Mouse (Mus musculus) MEL (cell line): ENCODE measurements around the gene Rtl4. TPM values are rescaled to one million over a fixed set of nuclear protein-coding genes. Genes with fewer than 3 reads are reported as not detected.

ENCODE experiments used
- DNase-seq: peaks from one replicate; pipeline ENCODE4 v3.0.0; 2011; ENCODE audit warnings: low read depth, low spot score
- H3K27ac ChIP-seq: 2 replicates; pipeline ENCODE4 v1.5.1; 2012; ENCODE audit warnings: low read depth, mild to moderate bottlenecking, control low read depth, low read length, moderate library complexity; ENCODE audit not compliant: control insufficient read depth
- H3K27me3 ChIP-seq, 2 experiments: fragments of 150-350 bp in 1 of 2; sonication (generic) in 1 of 2; 2 replicates each; pipeline ENCODE4 v1.6.1; 2012; ENCODE audit warnings: low read length in 2 of 2, mild to moderate bottlenecking in 2 of 2, improper control_type of control experiment in 1 of 2, moderate library complexity in 1 of 2; ENCODE audit not compliant: insufficient read depth in 2 of 2, control insufficient read depth in 1 of 2
- H3K36me3 ChIP-seq, 2 experiments: 2 replicates each; pipeline ENCODE4 v1.6.1; 2012 to 2014; ENCODE audit warnings: low read length in 2 of 2, improper control_type of control experiment in 1 of 2, inconsistent platforms in 1 of 2, mild to moderate bottlenecking in 1 of 2; ENCODE audit not compliant: insufficient read depth in 2 of 2, control insufficient read depth in 1 of 2
- H3K4me1 ChIP-seq, 2 experiments: fragments of 150-350 bp in 1 of 2; sonication (generic) in 1 of 2; 2 replicates each; pipeline ENCODE4 v1.6.1; 2012; ENCODE audit warnings: low read length in 2 of 2, improper control_type of control experiment in 1 of 2, mild to moderate bottlenecking in 1 of 2; ENCODE audit not compliant: insufficient read depth in 2 of 2, control insufficient read depth in 1 of 2
- H3K4me3 ChIP-seq, 2 experiments: fragments of 150-350 bp in 1 of 2; sonication (generic) in 1 of 2; 2 replicates each; pipeline ENCODE4 v1.5.1; 2012; ENCODE audit warnings: low read depth in 2 of 2, low read length in 2 of 2, mild to moderate bottlenecking in 2 of 2, moderate library complexity in 2 of 2, control low read depth in 1 of 2, improper control_type of control experiment in 1 of 2; ENCODE audit not compliant: control insufficient read depth in 1 of 2, insufficient read depth in 1 of 2
- H3K79me2 ChIP-seq: 2 replicates; pipeline ENCODE4 v1.6.1; 2012; ENCODE audit warnings: mild to moderate bottlenecking, low read length, moderate library complexity; ENCODE audit not compliant: control insufficient read depth, poor library complexity, insufficient read depth
- H3K9ac ChIP-seq: 2 replicates; pipeline ENCODE4 v1.6.1; 2012; ENCODE audit warnings: low read depth, mild to moderate bottlenecking, control low read depth, low read length, moderate library complexity; ENCODE audit not compliant: control insufficient read depth, poor library complexity, severe bottlenecking
- H3K9me3 ChIP-seq: fragments of 150-350 bp; sonication (generic); replicated peaks from 2 replicates; pipeline ENCODE4 v1.6.1; 2012; ENCODE audit warnings: mild to moderate bottlenecking, low read length, improper control_type of control experiment, moderate library complexity; ENCODE audit not compliant: insufficient read depth
- CHD1 ChIP-seq: IDR thresholded peaks from 2 replicates; pipeline ENCODE4 v1.6.1; 2012; ENCODE audit warnings: low read depth, mild to moderate bottlenecking, inconsistent platforms, low read length, improper control_type of control experiment
- CHD2 ChIP-seq: IDR thresholded peaks from 2 replicates; pipeline ENCODE4 v1.6.1; 2011; ENCODE audit warnings: low read length, improper control_type of control experiment
- ELF1 ChIP-seq: IDR thresholded peaks from 2 replicates; pipeline ENCODE4 v1.6.1; 2014; ENCODE audit warnings: low read depth, mild to moderate bottlenecking, inconsistent platforms, low read length, improper control_type of control experiment, moderate library complexity
- ETS1 ChIP-seq: IDR thresholded peaks from 2 replicates; pipeline ENCODE4 v1.6.1; 2012; ENCODE audit warnings: low read depth, mild to moderate bottlenecking, inconsistent platforms, low read length, improper control_type of control experiment, moderate library complexity
- HCFC1 ChIP-seq: IDR thresholded peaks from 2 replicates; pipeline ENCODE4 v1.6.1; 2012; ENCODE audit warnings: low read depth, mild to moderate bottlenecking, inconsistent platforms, low read length, improper control_type of control experiment, moderate library complexity
- JUND ChIP-seq: IDR thresholded peaks from 2 replicates; pipeline ENCODE4 v1.6.1; 2011; ENCODE audit warnings: low read depth, mild to moderate bottlenecking, improper control_type of control experiment, low read length
- KAT2A ChIP-seq: conservative IDR thresholded peaks from 2 replicates; pipeline ENCODE4 v1.6.1; 2012; ENCODE audit warnings: low read depth, low read length, improper control_type of control experiment, inconsistent platforms
- MAFK ChIP-seq: IDR thresholded peaks from 2 replicates; pipeline ENCODE4 v1.6.1; 2011; ENCODE audit warnings: low read depth, mild to moderate bottlenecking, low read length, improper control_type of control experiment, borderline replicate concordance
- MEF2A ChIP-seq: IDR thresholded peaks from 2 replicates; pipeline ENCODE4 v1.6.1; 2014; ENCODE audit warnings: low read depth, mild to moderate bottlenecking, inconsistent platforms, low read length, improper control_type of control experiment; ENCODE audit not compliant: poor library complexity, insufficient replicate concordance, severe bottlenecking; ENCODE audit errors: extremely low read depth
- MXI1 ChIP-seq: IDR thresholded peaks from 2 replicates; pipeline ENCODE4 v1.6.1; 2011; ENCODE audit warnings: mild to moderate bottlenecking, low read depth, low read length, improper control_type of control experiment
- MYB ChIP-seq: IDR thresholded peaks from 2 replicates; pipeline ENCODE4 v1.6.1; 2011; ENCODE audit warnings: mild to moderate bottlenecking, low read depth, low read length, improper control_type of control experiment
- MYC ChIP-seq: IDR thresholded peaks from 2 replicates; pipeline ENCODE4 v1.6.1; 2011; ENCODE audit warnings: low read depth, mild to moderate bottlenecking, low read length, improper control_type of control experiment, moderate library complexity
- POLR2A ChIP-seq, 2 experiments: IDR thresholded peaks; 2 replicates each; pipeline ENCODE4 v1.6.1; 2011 to 2012; ENCODE audit warnings: low read length in 2 of 2, mild to moderate bottlenecking in 2 of 2, control low read depth in 1 of 2, improper control_type of control experiment in 1 of 2, low read depth in 1 of 2, moderate library complexity in 1 of 2; ENCODE audit not compliant: control insufficient read depth in 1 of 2, insufficient read depth in 1 of 2, poor library complexity in 1 of 2
- POLR2AphosphoS5 ChIP-seq: IDR thresholded peaks from 2 replicates; pipeline ENCODE4 v1.6.1; 2012; ENCODE audit warnings: low read depth, borderline replicate concordance, mild to moderate bottlenecking, inconsistent platforms, low read length, moderate library complexity, mixed read lengths
- RAD21 ChIP-seq: IDR thresholded peaks from 2 replicates; pipeline ENCODE4 v1.6.1; 2011; ENCODE audit warnings: mild to moderate bottlenecking, low read depth, low read length, improper control_type of control experiment
- SIN3A ChIP-seq: IDR thresholded peaks from 2 replicates; pipeline ENCODE4 v1.6.1; 2012; ENCODE audit warnings: low read length, improper control_type of control experiment, inconsistent platforms
- TAL1 ChIP-seq: IDR thresholded peaks from 2 replicates; pipeline ENCODE4 v1.6.1; 2012; ENCODE audit warnings: mild to moderate bottlenecking, inconsistent platforms, low read length, moderate library complexity, mixed read lengths
- TBP ChIP-seq: IDR thresholded peaks from 2 replicates; pipeline ENCODE4 v1.8.0; 2011; ENCODE audit warnings: low read depth, low read length, improper control_type of control experiment
- TCF12 ChIP-seq: IDR thresholded peaks from 2 replicates; pipeline ENCODE4 v1.6.1; 2014; ENCODE audit warnings: low read depth, mild to moderate bottlenecking, inconsistent platforms, low read length, improper control_type of control experiment, moderate library complexity
- UBTF ChIP-seq: IDR thresholded peaks from 2 replicates; pipeline ENCODE4 v1.6.1; 2012; ENCODE audit warnings: low read depth, mild to moderate bottlenecking, inconsistent platforms, low read length, improper control_type of control experiment, moderate library complexity, borderline replicate concordance; ENCODE audit not compliant: insufficient read depth
- USF1 ChIP-seq: IDR thresholded peaks from 2 replicates; pipeline ENCODE4 v1.6.1; 2014; ENCODE audit warnings: low read depth, mild to moderate bottlenecking, inconsistent platforms, low read length, improper control_type of control experiment, moderate library complexity
- ZMIZ1 ChIP-seq: IDR thresholded peaks from 2 replicates; pipeline ENCODE4 v1.6.1; 2012; ENCODE audit warnings: low read depth, mild to moderate bottlenecking, inconsistent platforms, low read length, improper control_type of control experiment, moderate library complexity
- polyA plus RNA-seq, 2 experiments: library from polyadenylated mRNA; stranded (reverse) in 1 of 2; unstranded in 1 of 2; fragments of >175 nt in 1 of 2; fragments of >200 nt in 1 of 2; gene quantifications; 2 replicates each; pipeline versions ENCODE4 v1.2.1 to v1.2.4; 2012; ENCODE audit warnings: low replicate concordance in 2 of 2, low read depth in 1 of 2; ENCODE audit not compliant: insufficient read length in 2 of 2, insufficient read depth in 1 of 2, missing spikeins in 1 of 2
- total RNA-seq: library from RNA; depleted of rRNA; stranded (reverse); fragments of 300-350 nt; gene quantifications from 2 replicates; pipeline ENCODE4 v1.2.3, GENCODE M21; 2012

The Rtl4 gene
- total and polyA plus RNA-seq, 3 experiments, result not detected

DNA sequence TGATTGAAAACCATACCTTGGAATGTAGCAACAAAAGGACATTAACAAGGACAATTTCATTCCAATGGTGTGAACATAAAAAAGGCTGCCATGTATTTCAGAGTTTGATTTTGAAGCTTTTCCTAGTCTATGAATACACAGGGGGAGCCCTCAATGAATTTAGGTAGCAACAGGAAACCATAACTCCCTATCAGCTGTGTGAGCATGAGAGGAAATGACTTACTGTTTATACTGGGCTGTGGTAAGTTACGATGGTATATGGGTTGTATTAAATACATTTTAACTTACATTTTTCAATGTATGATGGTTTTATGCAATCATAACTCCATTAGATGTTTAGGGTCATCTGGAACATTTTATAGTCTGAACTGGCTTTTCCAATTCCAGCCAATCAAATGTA, 27.6 kb downstream of the Rtl4 start:
- no peaks in the 10 kb centered on the region for H3K36me3 ChIP-seq
- DNase-seq, result no peak
- no peaks in the 10 kb centered on the region for H3K9me3 ChIP-seq
- TF ChIP-seq ZMIZ1 (no peak), UBTF (no peak), RAD21 (no peak), MYC (no peak), HCFC1 (no peak), MYB (no peak), SIN3A (no peak), ETS1 (no peak), JUND (no peak), TCF12 (no peak), MXI1 (no peak), CHD2 (no peak), MEF2A (no peak), MAFK (no peak), KAT2A (no peak), USF1 (no peak), ELF1 (no peak), POLR2A (IDR thresholded peaks at IDR 0.05; ENCODE audit: control insufficient read depth in 1 of 2, insufficient read depth in 1 of 2, low read depth in 1 of 2, low read length in 2 of 2, poor library complexity in 1 of 2) (no peak), POLR2AphosphoS5 (no peak)
- H3K9ac ChIP-seq, result no peak overlapping the region
- H3K27ac ChIP-seq, result no peak overlapping the region
- no peaks in the 10 kb centered on the region for H3K79me2 ChIP-seq
- H3K4me1 ChIP-seq, result no peaks in the 10 kb centered on the region
- no peak overlapping the region for H3K4me3 ChIP-seq
- no peaks in the 10 kb centered on the region for H3K27me3 ChIP-seq

DNA sequence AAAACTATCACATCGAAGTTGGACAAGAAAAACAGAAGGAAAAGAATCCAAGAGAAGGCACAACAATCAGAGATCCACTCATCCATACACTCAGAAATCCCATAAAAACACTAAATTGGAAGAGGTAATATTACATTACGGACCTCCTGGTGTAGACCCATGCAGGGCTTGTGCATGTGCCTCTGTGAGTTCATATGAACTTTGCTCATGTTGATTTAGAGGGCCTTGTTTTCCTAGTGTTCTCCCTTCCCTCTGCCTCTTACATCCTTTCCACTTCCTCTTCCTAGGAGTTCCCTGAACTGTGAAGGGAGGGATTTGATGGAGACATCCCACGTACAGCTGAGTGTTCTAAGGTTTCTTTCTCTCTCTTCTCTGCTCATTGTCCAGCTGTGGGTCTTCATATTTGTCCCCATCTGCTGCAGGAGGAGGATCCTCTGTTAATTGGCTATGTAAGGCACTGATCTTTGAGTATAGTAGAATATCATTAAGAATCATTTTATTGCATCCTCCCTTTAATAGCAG, 58.9 kb downstream of the Rtl4 start:
- DNase-seq, result no peak
- TF ChIP-seq MXI1, result no peak
- no peak for TF ChIP-seq CHD1
- TF ChIP-seq MEF2A, result no peak
- TF ChIP-seq POLR2A (IDR thresholded peaks at IDR 0.05; ENCODE audit: control insufficient read depth in 1 of 2, insufficient read depth in 1 of 2, low read depth in 1 of 2, low read length in 2 of 2, poor library complexity in 1 of 2), result no peak
- no peak for TF ChIP-seq MYB
- TF ChIP-seq ZMIZ1, result no peak
- no peak for TF ChIP-seq ETS1
- TF ChIP-seq TBP, result no peak
- no peak for TF ChIP-seq MYC
- TF ChIP-seq TAL1, result no peak
- TF ChIP-seq, all 39 proteins: peak for 0
- Histone ChIP-seq H3K36me3 (no peaks in the 10 kb centered on the region), H3K9ac (no peak overlapping the region), H3K27ac (no peak overlapping the region), H3K4me3 (no peak overlapping the region), H3K4me1 (no peaks in the 10 kb centered on the region), H3K79me2 (no peaks in the 10 kb centered on the region), H3K27me3 (no peaks in the 10 kb centered on the region), H3K9me3 (no peaks in the 10 kb centered on the region)
